Mouse (Mus musculus): Measurements from ENCODE around the gene Tnrc18. TPM values are rescaled to one million over a fixed set of nuclear protein-coding genes. Genes with fewer than 3 reads are reported as not detected.
A peak's percentile ranks its signal among the peaks of the same experiment; 100 is the strongest.

Tnrc18 gene
- total RNA-seq, 2 experiments from 2014 or later: 79.8 to 81.9 TPM

- DNase-seq: peak in 1 of 2 experiments; percentile 27
Observed at GRCm38 (mm10) chr5:142810710-142811599, 6.5 kb downstream of the Tnrc18 start.

- DNase-seq: no peak
Observed at GRCm38 (mm10) chr5:142807661-142808060, 9.8 kb downstream of the Tnrc18 start.

- no peak for DNase-seq
Observed at GRCm38 (mm10) chr5:142803746-142804145, 13.7 kb downstream of the Tnrc18 start.

DNA sequence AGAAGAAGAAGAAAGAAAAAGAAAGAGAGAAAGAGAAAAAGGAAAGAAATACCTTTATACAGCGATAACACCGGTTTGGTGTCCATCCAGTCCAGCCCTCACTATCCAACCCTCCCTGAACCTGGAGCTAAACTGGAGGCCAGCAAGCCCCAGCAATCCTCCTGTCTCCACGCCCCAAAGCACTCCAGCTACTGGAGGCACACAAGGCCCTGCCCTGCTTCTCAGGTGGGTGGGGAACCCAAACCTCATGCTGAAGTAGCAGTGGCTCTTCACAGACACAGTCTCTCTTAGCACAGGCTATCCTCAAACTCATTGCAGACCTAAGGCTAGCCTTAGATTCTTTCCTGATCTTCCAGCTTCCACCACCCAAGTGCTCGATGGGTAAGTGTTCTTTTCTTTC, 14.6 kb downstream of the Tnrc18 start:
- DNase-seq: no peak

DNA sequence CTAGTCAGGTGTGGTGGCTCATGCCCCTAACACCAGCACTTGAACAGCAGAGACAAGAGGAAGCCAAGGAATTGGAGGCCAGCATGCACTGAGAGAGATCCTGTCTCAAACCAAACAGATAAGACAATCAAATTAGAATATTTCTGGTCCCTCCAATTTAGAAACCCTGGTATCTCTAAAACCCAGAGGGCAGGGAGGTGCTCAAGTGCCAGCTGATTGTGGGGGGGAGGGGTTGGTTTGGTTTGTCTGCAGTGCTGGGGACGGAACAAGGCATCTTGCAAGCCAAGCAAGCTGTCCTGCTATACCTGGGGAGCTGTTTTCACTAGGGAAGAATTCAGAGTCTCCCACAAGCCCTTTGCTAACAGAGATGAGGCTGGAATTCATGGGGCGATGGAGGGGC, 15.5 kb downstream of the Tnrc18 start:
- DNase-seq: no peak

DNA sequence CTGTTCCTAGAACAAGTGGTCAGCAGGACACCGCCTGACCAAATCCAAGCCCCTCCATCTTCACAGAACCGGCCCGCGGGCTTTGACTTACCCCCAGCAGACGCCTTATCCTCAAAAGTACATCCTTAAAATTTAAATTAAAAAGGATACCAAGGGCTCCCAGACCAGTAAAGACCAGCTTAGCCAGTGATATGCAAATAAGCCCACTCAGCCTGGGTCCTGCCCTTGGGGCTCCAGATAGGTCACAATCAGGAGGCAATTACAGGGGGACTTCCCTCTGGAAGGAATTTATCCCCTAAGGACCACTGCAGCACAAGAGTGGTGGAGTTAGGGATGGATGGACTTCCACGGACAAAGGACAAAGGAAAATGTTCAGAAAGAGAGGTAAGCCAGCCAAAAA, 16.8 kb downstream of the Tnrc18 start:
- no peak for DNase-seq

- DNase-seq: no peak
Observed at GRCm38 (mm10) chr5:142800198-142800597, 17.3 kb downstream of the Tnrc18 start.

DNA sequence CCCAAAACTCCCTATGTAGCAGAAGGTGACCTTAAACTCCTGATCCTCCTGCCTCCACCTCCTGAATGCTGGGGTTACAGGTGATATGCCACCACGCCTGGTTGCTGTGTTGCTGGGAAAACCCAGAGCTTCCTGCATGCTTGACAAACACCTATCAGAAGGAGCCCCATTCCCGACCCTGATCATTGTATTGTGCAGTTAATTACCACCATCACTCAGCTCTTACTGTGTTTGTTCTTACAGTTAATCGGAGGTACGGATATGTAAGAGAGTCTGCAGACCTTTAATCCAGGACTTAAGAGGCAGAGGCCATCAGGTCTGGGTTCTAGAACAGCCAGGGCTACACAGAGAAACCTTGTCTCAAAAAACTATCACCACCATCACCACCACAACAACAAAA, 18.2 kb downstream of the Tnrc18 start:
- DNase-seq: no peak

DNA sequence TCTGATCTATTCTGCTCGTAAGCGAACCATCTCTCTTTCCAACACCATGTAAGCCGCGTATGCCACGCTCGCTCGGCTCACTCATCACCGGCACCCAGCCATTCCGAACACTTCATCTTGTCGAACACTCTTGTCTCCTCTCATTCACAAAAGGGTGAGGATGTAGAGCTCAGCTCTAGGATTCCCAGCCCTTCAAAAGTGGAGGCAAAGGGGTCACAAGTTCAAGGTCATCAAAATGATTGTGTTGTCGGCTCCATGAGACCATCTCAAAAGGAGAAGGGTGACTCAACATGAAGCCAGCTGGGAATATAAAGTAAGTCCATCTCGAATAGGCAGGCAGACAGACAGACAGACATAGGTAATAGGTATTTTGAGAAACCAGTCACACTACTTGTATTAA, 19.3 kb downstream of the Tnrc18 start:
- peak in 1 of 2 experiments; percentile 41 for DNase-seq

DNA sequence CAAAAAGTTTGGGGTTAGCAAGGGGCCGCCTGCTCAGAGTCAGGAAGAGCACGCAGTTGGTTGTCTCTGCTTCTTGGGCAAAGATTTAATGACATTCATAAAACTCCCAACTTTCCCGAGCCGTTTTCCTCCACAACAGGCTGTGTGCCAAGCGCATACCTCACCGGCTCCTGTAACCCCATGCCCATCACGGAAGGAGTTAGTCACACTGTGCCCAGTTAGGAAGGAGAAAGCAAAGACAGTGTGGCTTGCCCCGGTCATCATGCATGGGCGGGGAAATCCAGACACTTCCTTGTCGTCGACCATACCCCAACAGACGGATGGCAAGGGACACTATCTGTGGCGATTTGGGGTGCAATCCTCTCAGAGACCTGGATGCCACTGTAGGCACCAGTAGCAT, 19.8 kb downstream of the Tnrc18 start:
- peak; percentile 82 to 85 for DNase-seq

GRCm38 (mm10) chr5:142796921-142797320, 20.5 kb downstream of the Tnrc18 start:
- no peak for DNase-seq

DNA sequence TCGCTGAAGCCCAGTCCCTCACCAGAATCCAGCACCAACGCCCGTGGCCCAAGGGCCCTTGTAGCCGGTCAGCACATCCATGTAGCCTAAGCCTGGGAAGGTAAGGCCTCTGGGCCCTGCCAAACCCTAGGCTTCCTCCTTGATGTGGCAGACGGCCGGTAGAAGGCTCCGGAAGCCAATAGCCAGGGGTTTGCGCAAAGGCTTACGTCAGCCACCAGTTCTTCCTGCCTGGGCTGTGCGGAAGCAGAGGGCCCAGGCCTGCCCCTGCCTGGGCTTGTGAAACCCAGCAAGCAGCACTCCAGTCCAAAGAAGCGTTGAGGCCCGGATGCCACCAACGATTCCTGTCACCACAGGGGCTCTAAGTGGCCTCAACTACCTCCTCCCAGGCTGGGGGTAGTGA, 22.9 kb downstream of the Tnrc18 start:
- DNase-seq: peak in 1 of 2 experiments; percentile 47

DNA sequence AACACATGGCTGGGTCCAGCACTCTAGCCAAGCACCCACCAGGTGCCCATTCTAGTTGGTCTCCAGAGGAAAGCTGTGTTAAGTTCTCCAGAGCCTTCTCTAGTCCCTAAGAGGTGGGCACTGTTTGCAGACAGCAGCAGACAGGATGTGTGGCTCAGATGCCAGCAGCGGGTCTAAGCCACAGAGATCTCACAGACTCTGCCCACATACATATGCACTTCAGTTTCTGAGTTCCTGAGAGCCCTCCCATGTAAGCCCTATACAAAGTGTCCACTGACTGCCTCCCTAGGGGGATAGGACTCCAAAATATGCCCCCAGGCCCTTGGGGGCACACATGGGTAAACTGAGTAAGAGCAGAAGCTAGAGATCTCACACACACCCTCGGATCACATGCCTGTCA, 23.3 kb downstream of the Tnrc18 start:
- no peak for DNase-seq

- DNase-seq: no peak
Observed at GRCm38 (mm10) chr5:142792594-142792993, 24.9 kb downstream of the Tnrc18 start.

- no peak for DNase-seq
Observed at GRCm38 (mm10) chr5:142788279-142788678, 29.2 kb downstream of the Tnrc18 start.

GRCm38 (mm10) chr5:142787304-142787905, 30.1 kb downstream of the Tnrc18 start:
- DNase-seq: no peak

GRCm38 (mm10) chr5:142786709-142787108, 30.8 kb downstream of the Tnrc18 start:
- DNase-seq: no peak

GRCm38 (mm10) chr5:142786215-142786614, 31.2 kb downstream of the Tnrc18 start:
- DNase-seq: no peak

DNA sequence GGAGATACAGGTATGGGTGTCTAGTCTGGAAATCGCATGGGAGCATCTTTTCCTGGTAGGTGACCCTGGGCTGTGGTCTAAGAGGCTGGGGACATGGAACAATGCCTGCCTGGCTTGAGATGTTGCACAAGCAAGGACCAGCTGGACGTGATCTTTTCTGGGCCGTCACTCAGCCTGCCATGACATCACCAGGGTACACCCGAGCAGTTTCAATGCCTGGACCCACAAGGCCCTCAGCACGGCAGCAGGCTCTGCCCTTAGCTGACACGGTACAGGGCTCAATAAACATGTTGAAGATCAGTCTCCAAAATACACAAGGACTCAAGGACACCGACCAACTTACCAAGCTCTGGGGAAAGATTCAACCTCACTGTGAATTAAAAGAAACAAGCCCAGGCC, 34.3 kb downstream of the Tnrc18 start:
- DNase-seq: peak; percentile 61 to 79

DNA sequence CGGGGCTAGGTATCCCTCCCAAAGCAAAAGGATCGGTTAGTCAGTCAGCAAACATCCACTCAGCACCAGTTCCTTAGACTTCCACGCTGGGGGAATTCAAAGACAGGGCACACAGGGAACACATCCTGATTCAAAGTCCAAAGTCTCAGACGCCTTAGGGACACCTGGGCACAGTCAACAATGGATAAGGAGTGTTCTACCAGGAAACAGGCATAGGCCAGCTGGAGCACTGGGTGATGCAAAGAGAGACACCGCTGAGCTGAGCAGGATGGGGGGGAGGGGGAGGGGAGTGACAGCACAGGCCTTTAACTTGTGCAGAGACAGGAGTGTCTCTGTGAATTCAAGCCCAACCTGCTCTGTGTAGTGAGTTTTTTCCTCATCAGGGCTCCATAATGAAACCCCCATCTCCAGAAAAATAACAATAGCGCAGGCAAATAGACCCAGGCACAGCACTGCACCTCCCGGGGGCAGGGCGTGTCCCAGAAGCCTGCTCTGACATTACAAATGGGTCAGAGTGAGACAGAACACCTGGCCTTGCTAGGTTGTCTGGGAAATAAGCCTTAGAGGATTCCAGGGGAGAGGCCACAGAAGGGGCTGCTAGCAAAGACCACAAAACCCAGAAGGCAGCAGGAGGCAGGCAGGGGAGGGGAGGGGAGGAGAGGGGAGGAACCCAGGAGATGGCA, 34.9 kb downstream of the Tnrc18 start:
- DNase-seq: no peak

DNA sequence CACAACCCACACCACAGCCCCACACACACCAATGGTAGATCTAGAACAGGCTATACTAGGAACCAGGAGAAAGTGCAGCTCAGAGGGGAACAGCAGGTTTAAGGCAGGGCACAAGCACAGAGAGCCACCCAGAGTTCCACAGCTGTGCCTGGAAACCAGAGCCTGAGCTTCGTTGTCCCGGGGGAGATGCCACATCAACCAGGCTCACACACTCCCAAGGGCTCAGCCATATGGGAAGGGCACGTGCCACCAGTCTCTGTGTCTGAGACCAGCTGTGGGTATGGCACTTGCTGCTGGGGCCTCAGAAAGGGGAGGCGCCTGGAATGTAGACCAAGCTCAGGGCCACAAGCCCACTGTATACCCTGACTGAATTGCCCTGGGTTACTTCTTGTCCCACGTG, 36.9 kb downstream of the Tnrc18 start:
- DNase-seq: no peak

GRCm38 (mm10) chr5:142778871-142779270, 38.6 kb downstream of the Tnrc18 start:
- no peak for DNase-seq

- DNase-seq: no peak
Observed at GRCm38 (mm10) chr5:142778135-142778534, 39.3 kb downstream of the Tnrc18 start.

Measured in adrenal gland, postnatal 36 days (tissue).